Mouse (Mus musculus): ENCODE measurements around the gene Actrt2. TPM values are rescaled to one million over a fixed set of nuclear protein-coding genes. Genes with fewer than 3 reads are reported as not detected.

Actrt2 gene
- total RNA-seq, 2 experiments from 2014 or later = not detected

GRCm38 (mm10) chr4:154640443-154641295 is 27.0 kb downstream of the Actrt2 start:
- no peak for DNase-seq (ENCODE audit: low spot score in 2 of 2)
- intact Hi-C loops (cut with DNase I) = loop anchor here (5.0 kb wide), 1 partner anchor 277 kb away; no protein-coding TSS in a partner anchor

- intact Hi-C loops (cut with DNase I) = loop anchor here (5.0 kb wide), 4 partner anchors 83 to 277 kb away; no protein-coding TSS in a partner anchor
- no peak for DNase-seq (ENCODE audit: low spot score in 2 of 2)
Measured at GRCm38 (mm10) chr4:154639591-154640442, 27.9 kb downstream of the Actrt2 start.

- intact Hi-C loops (cut with DNase I) = loop anchor here (5.0 kb wide), 3 partner anchors 82 to 192 kb away; no protein-coding TSS in a partner anchor
- DNase-seq (ENCODE audit: low spot score in 2 of 2) = no peak
Measured at GRCm38 (mm10) chr4:154639126-154639525, 28.5 kb downstream of the Actrt2 start.

- DNase-seq (ENCODE audit: low spot score in 2 of 2) = no peak
- intact Hi-C loops (cut with DNase I) = loop anchor here (5.0 kb wide), 3 partner anchors 81 to 191 kb away; no protein-coding TSS in a partner anchor
Measured at GRCm38 (mm10) chr4:154638320-154638886, 29.3 kb downstream of the Actrt2 start.

GRCm38 (mm10) chr4:154637468-154638319 is 30.0 kb downstream of the Actrt2 start:
- intact Hi-C loops (cut with DNase I) = loop anchor here (5.0 kb wide), 3 partner anchors 80 to 190 kb away; no protein-coding TSS in a partner anchor
- no peak for DNase-seq (ENCODE audit: low spot score in 2 of 2)

- intact Hi-C loops (cut with DNase I) = loop anchor here (5.0 kb wide), 3 partner anchors 80 to 190 kb away; no protein-coding TSS in a partner anchor
- peak; percentile 22 to 55 for DNase-seq (ENCODE audit: low spot score in 2 of 2)
Measured at GRCm38 (mm10) chr4:154636721-154637311, 30.9 kb downstream of the Actrt2 start, which contains the start of gene Prdm16. Prdm16 (minus strand) TSS chr4:154636873.

GRCm38 (mm10) chr4:154636053-154636433 is 31.6 kb downstream of the Actrt2 start:
- peak; percentile 24 to 35 for DNase-seq (ENCODE audit: low spot score in 2 of 2)
- intact Hi-C loops (cut with DNase I) = loop anchor here (5.0 kb wide), 3 partner anchors 79 to 189 kb away; no protein-coding TSS in a partner anchor

GRCm38 (mm10) chr4:154635241-154636052 is 32.2 kb downstream of the Actrt2 start:
- intact Hi-C loops (cut with DNase I) = loop anchor here (5.0 kb wide), 3 partner anchors 78 to 188 kb away; no protein-coding TSS in a partner anchor
- DNase-seq (ENCODE audit: low spot score in 2 of 2) = peak in 1 of 2 experiments; percentile 15

- intact Hi-C loops (cut with DNase I) = loop anchor here (5.0 kb wide), 3 partner anchors 77 to 187 kb away; no protein-coding TSS in a partner anchor
- DNase-seq (ENCODE audit: low spot score in 2 of 2) = no peak
Measured at GRCm38 (mm10) chr4:154634470-154635240, 33.0 kb downstream of the Actrt2 start.

GRCm38 (mm10) chr4:154634001-154634400 is 33.7 kb downstream of the Actrt2 start:
- intact Hi-C loops (cut with DNase I) = no loop called here
- DNase-seq (ENCODE audit: low spot score in 2 of 2) = no peak

- DNase-seq (ENCODE audit: low spot score in 2 of 2) = no peak
- intact Hi-C loops (cut with DNase I) = no loop called here
Measured at GRCm38 (mm10) chr4:154632800-154633764, 34.6 kb downstream of the Actrt2 start.

GRCm38 (mm10) chr4:154630763-154631162 is 36.9 kb downstream of the Actrt2 start:
- intact Hi-C loops (cut with DNase I) = no loop called here
- no peak for DNase-seq (ENCODE audit: low spot score in 2 of 2)

GRCm38 (mm10) chr4:154627419-154628142 is 40.1 kb downstream of the Actrt2 start:
- intact Hi-C loops (cut with DNase I) = no loop called here
- no peak for DNase-seq (ENCODE audit: low spot score in 2 of 2)

- intact Hi-C loops (cut with DNase I) = no loop called here
- no peak for DNase-seq (ENCODE audit: low spot score in 2 of 2)
Measured at GRCm38 (mm10) chr4:154626282-154626681, 41.4 kb downstream of the Actrt2 start.

GRCm38 (mm10) chr4:154625710-154626109 is 42.0 kb downstream of the Actrt2 start:
- intact Hi-C loops (cut with DNase I) = no loop called here

More at GRCm38 (mm10) chr4:154625710-154626109, 42.0 kb downstream of the Actrt2 start:
- no peak for DNase-seq (ENCODE audit: low spot score in 2 of 2)
